Mouse (Mus musculus) cortical plate, adult 2 months (tissue): ENCODE measurements around the gene Pik3cd. TPM values are rescaled to one million over a fixed set of nuclear protein-coding genes. Genes with fewer than 3 reads are reported as not detected.

ENCODE experiments used
- H3K27ac ChIP-seq: fragments of 200-500 bp; 2 replicates; pipeline ENCODE4 v1.5.1; 2012; ENCODE audit warnings: low read length, control low read depth, inconsistent platforms; ENCODE audit not compliant: insufficient read depth
- H3K4me1 ChIP-seq: fragments of 200-500 bp; 2 replicates; pipeline ENCODE4 v1.6.1; 2011; ENCODE audit warnings: low read length; ENCODE audit not compliant: control insufficient read depth, insufficient read depth
- H3K4me3 ChIP-seq: fragments of 200-500 bp; 2 replicates; pipeline ENCODE4 v1.5.1; 2011; ENCODE audit warnings: mild to moderate bottlenecking, low read length, control low read depth; ENCODE audit not compliant: insufficient read depth
- CTCF ChIP-seq: fragments of 200-500 bp; IDR thresholded peaks from 2 replicates; pipeline ENCODE4 v1.5.1; 2011; ENCODE audit warnings: mild to moderate bottlenecking, control low read depth, low read length; ENCODE audit not compliant: insufficient read depth; ENCODE audit errors: extremely low read depth
- POLR2A ChIP-seq: fragments of 200-500 bp; IDR thresholded peaks from 2 replicates; pipeline ENCODE4 v1.6.1; 2011; ENCODE audit warnings: mild to moderate bottlenecking, low read length, control low read depth; ENCODE audit not compliant: insufficient read depth; ENCODE audit errors: extremely low read depth
- polyA plus RNA-seq: library from polyadenylated mRNA; depleted of rRNA; stranded (reverse); fragments of >200 nt; gene quantifications from 2 replicates; pipeline ENCODE4 v1.2.3, GENCODE M21; 2012

Gene Pik3cd
- polyA plus RNA-seq, 1 experiment = 13.2 TPM

DNA sequence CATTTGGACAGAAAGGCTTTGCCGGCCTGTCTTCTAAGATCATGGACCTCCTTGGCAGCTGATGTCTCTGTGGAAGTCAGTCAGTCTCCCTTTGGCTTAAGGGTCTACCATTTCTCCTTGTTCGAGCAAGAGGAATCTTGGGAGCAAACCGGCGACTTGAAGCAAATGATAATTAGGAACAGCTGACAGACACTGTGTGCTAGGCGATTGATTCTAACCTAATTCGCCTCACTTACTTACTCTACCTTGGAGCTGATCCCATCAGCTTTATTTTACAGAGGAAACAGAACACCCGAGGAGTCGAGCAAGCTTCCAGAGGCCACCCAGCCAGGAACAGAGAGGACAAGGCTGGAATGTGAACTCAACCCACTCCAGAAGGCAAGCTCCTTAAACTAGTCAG lies 11.0 kb downstream of the Pik3cd start:
- Histone ChIP-seq H3K27ac (no peak overlapping the region), H3K4me1 (no peaks in the 10 kb centered on the region), H3K4me3 (no peak overlapping the region)
- TF ChIP-seq POLR2A (no peak), CTCF (no peak)

DNA sequence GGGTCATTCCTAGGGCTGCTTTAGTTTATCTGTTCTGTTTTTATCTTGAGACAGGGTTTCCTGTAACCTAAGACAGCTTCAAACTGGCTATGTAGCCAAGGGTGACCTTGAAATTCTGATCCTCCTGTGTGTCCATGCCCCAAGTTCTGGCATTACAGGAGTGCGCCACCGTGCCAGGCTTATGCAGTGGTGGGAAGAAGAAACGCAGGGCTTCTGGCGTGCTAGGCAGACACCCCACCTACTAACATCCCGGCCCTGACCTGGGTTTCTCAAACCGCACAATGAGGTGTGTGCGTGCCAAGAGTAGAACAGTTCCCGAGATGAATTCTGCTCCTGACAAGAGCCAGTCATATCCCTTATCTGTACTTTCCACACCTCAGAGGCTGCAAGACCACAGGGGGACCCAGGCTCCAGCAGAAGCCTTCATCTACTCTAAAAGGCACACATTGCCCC lies 11.5 kb downstream of the Pik3cd start:
- TF ChIP-seq POLR2A (no peak), CTCF (no peak)
- no peaks in the 10 kb centered on the region for H3K4me1 ChIP-seq
- H3K4me3 ChIP-seq = no peak overlapping the region
- no peak overlapping the region for H3K27ac ChIP-seq

DNA sequence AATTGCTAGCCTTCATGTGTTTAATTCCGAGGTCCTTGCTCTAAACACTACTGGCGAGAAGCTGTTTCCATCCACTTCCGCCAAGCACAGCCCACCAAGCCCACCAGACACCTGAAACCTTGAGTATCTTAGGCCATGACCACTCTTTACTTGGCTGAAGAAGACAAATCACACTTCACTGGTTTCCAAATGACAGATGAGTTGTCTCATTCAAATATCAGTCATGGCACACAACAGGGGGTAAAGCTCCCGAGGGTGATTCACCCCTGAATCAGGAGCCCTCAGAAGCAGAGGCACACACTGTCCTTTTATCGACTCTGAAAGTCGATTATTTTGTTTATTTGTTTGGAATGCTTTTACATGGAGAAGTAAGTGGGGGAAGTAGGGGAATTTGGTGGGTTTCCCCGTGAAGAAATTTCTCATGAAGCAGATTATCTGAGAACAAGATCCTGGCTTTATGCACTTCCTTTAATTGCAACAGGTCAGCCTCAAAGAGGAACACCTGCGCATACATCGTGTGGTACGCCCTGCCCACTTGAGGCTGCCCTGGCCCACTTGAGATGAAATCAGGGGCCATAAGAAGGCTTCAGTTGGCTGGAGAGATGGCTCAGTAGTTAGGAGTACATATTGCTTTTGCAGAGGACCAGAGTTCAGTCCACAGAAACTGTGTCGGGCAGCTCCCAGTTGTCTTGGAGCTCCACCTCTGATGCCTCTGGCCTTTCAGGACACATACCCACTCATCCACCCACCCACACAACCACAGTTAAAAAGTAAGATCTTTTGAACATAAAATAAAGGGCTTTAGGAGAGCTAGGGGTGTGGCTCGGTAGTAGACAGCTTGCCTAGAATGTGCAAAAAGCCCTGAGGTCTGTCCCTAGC lies 12.3 kb downstream of the Pik3cd start:
- no peak for TF ChIP-seq POLR2A
- no peak for TF ChIP-seq CTCF
- Histone ChIP-seq H3K27ac (no peak overlapping the region), H3K4me1 (no peaks in the 10 kb centered on the region), H3K4me3 (no peak overlapping the region)

DNA sequence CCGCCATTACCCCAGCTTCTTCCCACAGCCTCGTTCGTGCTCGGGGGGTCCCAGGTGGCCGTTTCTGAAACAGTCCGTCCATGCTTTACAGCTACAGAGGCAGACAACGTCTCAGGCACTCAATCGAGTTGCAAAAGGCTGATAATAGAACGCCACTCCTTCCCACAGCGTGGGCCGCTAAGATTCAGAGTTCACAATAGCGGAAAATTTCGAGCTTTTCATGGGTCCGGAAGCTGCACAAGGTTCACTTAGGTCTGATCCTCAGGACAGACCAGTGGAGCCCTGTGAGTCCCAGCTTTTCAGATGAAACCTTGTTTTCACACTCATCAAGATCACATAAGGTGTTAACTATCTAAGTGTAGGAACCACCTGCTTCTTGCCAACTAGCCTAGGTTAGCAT lies 13.5 kb downstream of the Pik3cd start:
- TF ChIP-seq CTCF (no peak), POLR2A (no peak)
- no peak overlapping the region for H3K4me3 ChIP-seq
- no peaks in the 10 kb centered on the region for H3K4me1 ChIP-seq
- H3K27ac ChIP-seq = no peak overlapping the region

DNA sequence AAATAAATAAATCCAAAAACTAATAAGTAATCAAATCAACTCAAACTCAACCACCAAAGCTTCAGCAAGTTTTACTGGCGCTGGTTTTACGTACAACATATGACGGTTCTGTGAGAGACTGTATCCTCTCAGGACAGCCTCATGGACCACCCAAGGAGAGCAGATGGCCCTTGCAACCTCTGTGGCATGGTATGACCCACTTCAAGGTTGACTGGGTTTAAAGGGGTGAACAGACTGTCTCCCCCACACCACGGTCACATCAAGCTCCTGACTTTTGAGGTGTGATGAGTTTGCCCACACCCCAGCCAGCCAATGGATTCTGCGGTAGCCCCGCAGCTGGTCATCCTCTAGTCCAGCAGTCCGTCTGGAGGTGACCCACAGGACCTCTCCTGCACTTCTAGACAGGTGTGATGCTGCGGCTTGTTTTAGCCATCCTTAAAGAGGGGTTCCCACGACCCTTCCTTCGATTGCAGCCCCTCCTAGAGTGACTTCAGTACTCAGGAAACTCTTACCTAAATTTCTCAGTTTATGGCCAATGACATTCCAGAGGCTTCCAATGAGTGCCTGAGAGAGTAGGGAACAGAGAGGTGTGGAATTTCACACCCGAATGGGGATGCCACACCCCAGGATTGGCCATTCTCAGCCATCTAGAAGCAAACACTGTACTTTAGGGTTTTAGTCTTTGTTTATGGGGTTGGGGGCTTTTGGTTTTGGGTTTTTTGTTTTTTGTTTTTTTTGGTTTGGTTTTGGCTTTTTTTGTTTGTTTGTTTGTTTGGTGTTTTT lies 17.3 kb downstream of the Pik3cd start:
- H3K4me3 ChIP-seq = no peak overlapping the region
- no peak for TF ChIP-seq POLR2A
- TF ChIP-seq CTCF = no peak
- H3K27ac ChIP-seq = no peak overlapping the region
- H3K4me1 ChIP-seq = no peaks in the 10 kb centered on the region

DNA sequence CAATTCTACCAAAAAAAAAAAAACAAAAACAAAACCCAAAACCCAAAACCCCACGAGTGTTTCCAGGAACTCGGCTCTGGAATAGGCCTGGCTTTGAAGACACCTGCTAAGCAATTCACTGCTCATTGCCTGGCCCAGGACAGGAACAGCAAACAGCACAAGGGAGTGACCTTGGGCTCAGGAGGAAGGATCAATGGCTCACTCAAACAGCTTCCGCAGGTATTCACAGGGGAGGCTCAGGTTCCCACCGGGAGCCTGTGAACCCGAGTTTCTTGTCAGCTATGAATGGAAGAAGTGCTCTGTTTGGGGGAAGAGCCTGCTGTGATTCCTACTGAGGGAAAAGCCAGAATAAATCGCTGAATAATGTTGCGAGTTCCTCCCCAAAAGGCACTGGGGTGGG lies 18.5 kb downstream of the Pik3cd start:
- TF ChIP-seq CTCF = no peak
- no peak for TF ChIP-seq POLR2A
- no peak overlapping the region for H3K27ac ChIP-seq

DNA sequence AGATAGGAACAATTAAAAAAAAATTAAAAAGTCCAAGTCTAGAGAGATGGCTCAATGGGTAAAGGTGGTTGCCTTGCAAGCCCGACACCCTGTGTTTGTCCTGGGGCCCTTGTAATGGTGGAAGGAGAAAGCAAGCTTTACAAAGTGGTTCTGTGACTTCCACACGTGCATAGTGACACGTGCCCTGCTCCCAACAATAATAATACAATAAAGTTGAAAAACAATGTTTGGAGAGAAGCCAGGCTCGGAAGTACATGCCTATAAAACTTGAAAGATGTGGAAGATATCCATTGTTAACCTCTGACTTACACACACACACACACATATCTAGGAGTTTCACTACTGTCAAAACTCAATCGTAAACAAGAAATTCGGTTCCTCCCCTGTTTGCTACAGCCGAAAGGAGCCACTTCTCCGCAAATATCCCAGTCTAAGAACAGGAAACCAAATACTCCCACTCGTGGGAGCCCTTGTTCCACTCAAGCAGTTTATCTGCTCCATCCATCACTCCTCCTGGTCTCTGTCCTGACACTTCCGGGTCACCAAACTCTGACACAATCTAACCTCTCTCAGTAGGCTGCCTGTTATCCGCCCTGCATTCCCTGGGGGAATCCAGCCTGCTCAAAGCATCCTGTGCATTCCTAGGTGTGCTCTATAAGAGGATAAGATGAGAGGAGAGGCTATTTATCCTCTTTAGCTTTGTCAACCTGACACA lies 23.2 kb downstream of the Pik3cd start:
- TF ChIP-seq POLR2A (no peak), CTCF (no peak)
- no peaks in the 10 kb centered on the region for H3K4me1 ChIP-seq
- no peak overlapping the region for H3K4me3 ChIP-seq
- no peak overlapping the region for H3K27ac ChIP-seq

More for the DNA sequence above, 18.5 kb downstream of the Pik3cd start:
- no peak overlapping the region for H3K4me3 ChIP-seq
- no peaks in the 10 kb centered on the region for H3K4me1 ChIP-seq

DNA sequence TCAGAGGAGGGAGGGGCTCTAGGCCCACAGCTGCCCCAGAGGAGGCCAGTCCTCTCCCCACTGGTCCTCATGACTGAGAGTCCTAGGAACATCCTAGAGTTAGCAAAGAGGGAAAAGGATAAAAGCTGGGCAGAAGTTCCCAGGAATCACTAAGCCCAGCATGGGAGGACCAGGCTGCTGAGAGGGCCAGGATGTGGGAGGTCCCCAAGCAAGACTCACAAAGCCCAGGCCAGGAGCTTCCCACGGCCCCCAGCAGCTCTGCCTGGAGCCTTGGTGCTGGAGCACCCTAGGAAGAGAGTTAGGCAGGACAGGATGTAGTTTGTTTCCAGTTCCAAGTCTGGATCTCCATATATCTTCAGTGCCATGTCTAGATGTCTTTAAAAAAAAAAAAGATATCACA lies 24.4 kb downstream of the Pik3cd start:
- Histone ChIP-seq H3K4me1 (no peaks in the 10 kb centered on the region), H3K27ac (no peak overlapping the region), H3K4me3 (no peak overlapping the region)
- TF ChIP-seq POLR2A (no peak), CTCF (no peak)
